Mouse (Mus musculus): Measurements from ENCODE around the gene Klhl42.

Gene Klhl42

GRCm38 (mm10) chr6:147151839-147152238 is 60.7 kb downstream of the Klhl42 start:
- no peak for DNase-seq

- DNase-seq, result no peak
Measured at GRCm38 (mm10) chr6:147155085-147155484, 63.9 kb downstream of the Klhl42 start.

GRCm38 (mm10) chr6:147161818-147162584 is 70.8 kb downstream of the Klhl42 start:
- DNase-seq, result no peak
